Mouse (Mus musculus) heart, embryonic 12.5 days (tissue): ENCODE measurements at regions not wholly inside any gene's neighbourhood (a gene's known extent, or its start where the extent isn't known, plus 50 kb on each side); places are given as distances from the start of the nearest gene placed in this dataset.

Experiments
- ATAC-seq: fragments of 200-750 bp; cut with Nextera tagmentation; 2 replicates; pipeline ENCODE4 v1.8.0; 2017; ENCODE audit warnings: moderate TSS enrichment, moderate library complexity; ENCODE audit not compliant: insufficient number of reproducible peaks, low FRiP score
- H3K27ac ChIP-seq: fragments of 300-500 bp; sonication (generic); 2 replicates; pipeline ENCODE4 v1.5.1; 2016; ENCODE audit warnings: mild to moderate bottlenecking, moderate library complexity; ENCODE audit not compliant: poor library complexity, severe bottlenecking
- H3K27me3 ChIP-seq: fragments of 300-500 bp; sonication (generic); replicated peaks from 2 replicates; pipeline ENCODE4 v1.6.1; 2016; ENCODE audit warnings: mild to moderate bottlenecking, moderate library complexity
- H3K36me3 ChIP-seq: fragments of 300-500 bp; sonication (generic); 2 replicates; pipeline ENCODE4 v1.6.1; 2016; ENCODE audit warnings: mild to moderate bottlenecking, moderate library complexity
- H3K4me1 ChIP-seq: fragments of 300-500 bp; sonication (generic); replicated peaks from 2 replicates; pipeline ENCODE4 v1.6.1; 2016; ENCODE audit warnings: mild to moderate bottlenecking
- H3K4me2 ChIP-seq: fragments of 300-500 bp; sonication (generic); 2 replicates; pipeline ENCODE4 v1.6.1; 2016; ENCODE audit warnings: mild to moderate bottlenecking, moderate library complexity
- H3K4me3 ChIP-seq: fragments of 300-500 bp; sonication (generic); 2 replicates; pipeline ENCODE4 v1.5.1; 2016; ENCODE audit warnings: mild to moderate bottlenecking
- H3K9ac ChIP-seq: fragments of 300-500 bp; sonication (generic); 2 replicates; pipeline ENCODE4 v1.6.1; 2016; ENCODE audit warnings: mild to moderate bottlenecking, moderate library complexity
- H3K9me3 ChIP-seq: fragments of 300-500 bp; sonication (generic); replicated peaks from 2 replicates; pipeline ENCODE4 v1.6.1; 2016; ENCODE audit warnings: mild to moderate bottlenecking, moderate library complexity
- WGBS: fragments of 180-500 bp; shearing (Covaris S2); methylation state at CpG from one replicate; pipeline ENCODE4 v1.1.7; 2016; 5-methylcytosine and 5-hydroxymethylcytosine counted together

- no peak overlapping the region for H3K27ac ChIP-seq
- ATAC-seq = no peak
- H3K36me3 ChIP-seq = no peaks in the 10 kb centered on the region
Measured at GRCm38 (mm10) chr3:66683589-66684286, 297.5 kb upstream of the Rsrc1 start.

DNA sequence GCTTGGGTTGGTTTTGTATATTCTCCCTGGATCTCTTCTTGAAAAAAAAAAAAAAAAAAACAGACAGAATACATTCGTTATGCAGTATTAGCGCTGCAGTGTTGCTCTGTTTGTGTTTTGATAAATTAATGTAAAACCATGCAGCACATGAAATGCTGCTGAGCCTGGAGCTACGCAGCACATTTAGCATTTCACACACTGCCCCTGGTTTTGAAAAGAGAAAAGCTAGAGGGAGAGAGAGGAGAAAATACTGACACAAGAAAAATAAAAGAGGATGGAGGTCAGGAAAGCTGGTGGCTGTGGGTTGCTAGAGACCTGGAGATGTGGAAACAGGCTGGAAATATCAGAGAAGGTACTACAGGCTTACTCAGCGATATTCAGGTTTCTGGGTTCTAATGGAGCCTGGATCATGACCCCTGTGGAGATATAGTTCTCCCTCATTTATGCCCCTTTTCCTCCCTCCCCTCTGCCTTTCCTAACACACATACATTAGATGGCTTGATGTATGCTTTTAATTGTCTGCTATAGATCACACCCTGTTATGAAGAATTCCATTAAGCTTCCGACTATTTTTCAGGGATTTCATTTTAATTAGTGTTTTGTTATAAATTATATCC, 296.8 kb upstream of the Rsrc1 start:
- H3K9me3 ChIP-seq = no peaks in the 10 kb centered on the region
- no peaks in the 10 kb centered on the region for H3K4me1 ChIP-seq
- H3K27me3 ChIP-seq = no peaks in the 10 kb centered on the region
- no peak for ATAC-seq
- WGBS = 74% methylated on average over 5 of the region's 5 CpGs
- no peak overlapping the region for H3K27ac ChIP-seq
- no peak overlapping the region for H3K4me3 ChIP-seq
- H3K4me2 ChIP-seq = no peak overlapping the region
- H3K36me3 ChIP-seq = no peaks in the 10 kb centered on the region
- no peak overlapping the region for H3K9ac ChIP-seq

More at GRCm38 (mm10) chr3:66683589-66684286, 297.5 kb upstream of the Rsrc1 start:
- Histone ChIP-seq H3K27me3 (no peaks in the 10 kb centered on the region), H3K9ac (no peak overlapping the region), H3K4me1 (no peaks in the 10 kb centered on the region), H3K9me3 (no peaks in the 10 kb centered on the region), H3K4me3 (no peak overlapping the region), H3K4me2 (no peak overlapping the region)
- 64% methylated on average over 8 of the region's 8 CpGs for WGBS

DNA sequence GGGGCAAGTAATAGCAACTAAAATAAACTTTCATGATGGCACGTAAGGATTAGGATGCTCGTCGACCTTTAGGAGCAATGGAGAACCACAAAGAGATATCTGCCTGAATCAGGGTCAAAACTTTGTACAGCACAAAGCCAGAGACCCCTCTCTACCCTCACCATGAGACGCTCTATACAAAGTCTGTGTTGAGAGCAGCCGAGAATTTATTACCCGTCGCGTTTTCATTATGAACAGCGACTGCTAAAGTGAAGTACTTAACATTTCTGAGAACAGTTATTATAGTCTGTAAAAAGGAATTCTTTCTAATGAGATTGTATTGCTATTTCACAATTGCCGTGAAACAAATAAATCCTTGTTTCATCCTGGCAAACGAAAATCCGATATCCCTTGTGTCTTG, 296.1 kb upstream of the Rsrc1 start:
- 84% methylated on average over 12 of the region's 12 CpGs for WGBS

DNA sequence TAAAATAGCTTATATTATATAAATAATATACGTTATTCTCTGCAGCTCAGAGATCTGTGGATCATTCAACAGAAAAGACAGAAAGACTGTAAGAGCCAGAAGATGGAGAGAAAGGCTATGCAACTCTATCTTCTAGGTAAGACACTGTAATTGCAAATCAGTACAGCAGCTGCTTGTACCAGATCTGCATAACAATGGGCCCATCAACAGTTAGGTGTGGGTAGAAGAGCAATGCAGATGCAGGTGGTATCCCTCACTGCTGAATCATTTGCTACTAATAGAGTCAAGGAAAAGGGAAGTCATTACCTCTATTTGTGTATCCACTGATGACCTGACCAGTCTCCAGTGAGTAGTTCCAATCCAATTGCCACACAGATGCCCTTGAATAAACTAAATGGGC, 294.1 kb upstream of the Rsrc1 start:
- no peak overlapping the region for H3K4me3 ChIP-seq
- ATAC-seq = no peak
- WGBS = 67% methylated on average over 1 of the region's 1 CpGs

More for the DNA sequence above, 296.1 kb upstream of the Rsrc1 start:
- H3K27me3 ChIP-seq = no peaks in the 10 kb centered on the region
- no peak overlapping the region for H3K27ac ChIP-seq
- H3K4me3 ChIP-seq = no peak overlapping the region
- no peaks in the 10 kb centered on the region for H3K9me3 ChIP-seq
- ATAC-seq = no peak
- H3K36me3 ChIP-seq = no peaks in the 10 kb centered on the region
- no peaks in the 10 kb centered on the region for H3K4me1 ChIP-seq
- no peak overlapping the region for H3K4me2 ChIP-seq
- H3K9ac ChIP-seq = no peak overlapping the region

DNA sequence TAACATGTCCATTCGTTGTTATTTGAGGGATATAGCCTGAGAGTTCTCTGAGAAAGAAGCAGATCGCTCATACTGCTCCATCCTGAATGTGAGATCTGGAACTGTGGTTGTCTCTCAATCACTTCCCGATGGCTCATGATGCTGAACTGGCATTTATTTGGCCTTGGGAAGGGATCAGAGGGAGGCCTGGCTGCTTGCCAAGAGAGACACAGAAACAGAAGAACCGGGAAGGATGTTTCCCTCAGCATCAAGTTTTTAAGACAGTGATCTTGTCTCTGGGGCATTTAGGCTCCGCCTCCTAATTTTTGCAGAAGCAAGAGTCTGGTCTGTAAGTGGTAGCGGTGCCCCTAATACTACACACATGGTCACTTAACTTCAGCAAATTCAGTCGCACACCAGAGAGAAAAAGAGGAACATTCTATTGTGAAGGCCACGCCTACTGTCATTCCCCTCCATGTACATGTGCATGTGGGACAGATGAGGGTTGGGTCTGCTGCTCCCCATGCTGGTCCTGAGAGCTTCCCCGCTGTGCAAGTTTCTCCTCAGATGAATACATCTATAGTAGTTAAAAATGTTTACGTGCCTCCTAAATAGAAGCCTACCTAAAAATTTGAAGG, 290.2 kb upstream of the Rsrc1 start:
- H3K27me3 ChIP-seq = no peaks in the 10 kb centered on the region
- H3K4me1 ChIP-seq = no peaks in the 10 kb centered on the region
- H3K4me2 ChIP-seq = no peak overlapping the region
- H3K27ac ChIP-seq = no peak overlapping the region
- no peak for ATAC-seq
- no peak overlapping the region for H3K4me3 ChIP-seq
- H3K36me3 ChIP-seq = no peaks in the 10 kb centered on the region
- WGBS = 79% methylated on average over 10 of the region's 10 CpGs
- no peak overlapping the region for H3K9ac ChIP-seq
- 0 out of 2 replicates have a peak, but pooled peaks cover 3% of the 10 kb centered on the region for H3K9me3 ChIP-seq

More for the DNA sequence above, 294.1 kb upstream of the Rsrc1 start:
- Histone ChIP-seq H3K9me3 (no peaks in the 10 kb centered on the region), H3K4me1 (no peaks in the 10 kb centered on the region), H3K36me3 (no peaks in the 10 kb centered on the region), H3K27ac (no peak overlapping the region), H3K27me3 (no peaks in the 10 kb centered on the region), H3K9ac (no peak overlapping the region), H3K4me2 (no peak overlapping the region)

GRCm38 (mm10) chr3:66695125-66695524, 286.1 kb upstream of the Rsrc1 start:
- no peak for ATAC-seq
- 0 out of 2 replicates have a peak, but pooled peaks cover 3% of the 10 kb centered on the region for H3K9me3 ChIP-seq
- no peak overlapping the region for H3K27ac ChIP-seq
- H3K4me1 ChIP-seq = no peaks in the 10 kb centered on the region; the same call in 1 of the 2 replicates
- H3K9ac ChIP-seq = no peak overlapping the region
- no peaks in the 10 kb centered on the region for H3K36me3 ChIP-seq
- H3K4me3 ChIP-seq = no peak overlapping the region
- H3K27me3 ChIP-seq = no peaks in the 10 kb centered on the region
- no peak overlapping the region for H3K4me2 ChIP-seq
- 85% methylated on average over 2 of the region's 2 CpGs for WGBS

DNA sequence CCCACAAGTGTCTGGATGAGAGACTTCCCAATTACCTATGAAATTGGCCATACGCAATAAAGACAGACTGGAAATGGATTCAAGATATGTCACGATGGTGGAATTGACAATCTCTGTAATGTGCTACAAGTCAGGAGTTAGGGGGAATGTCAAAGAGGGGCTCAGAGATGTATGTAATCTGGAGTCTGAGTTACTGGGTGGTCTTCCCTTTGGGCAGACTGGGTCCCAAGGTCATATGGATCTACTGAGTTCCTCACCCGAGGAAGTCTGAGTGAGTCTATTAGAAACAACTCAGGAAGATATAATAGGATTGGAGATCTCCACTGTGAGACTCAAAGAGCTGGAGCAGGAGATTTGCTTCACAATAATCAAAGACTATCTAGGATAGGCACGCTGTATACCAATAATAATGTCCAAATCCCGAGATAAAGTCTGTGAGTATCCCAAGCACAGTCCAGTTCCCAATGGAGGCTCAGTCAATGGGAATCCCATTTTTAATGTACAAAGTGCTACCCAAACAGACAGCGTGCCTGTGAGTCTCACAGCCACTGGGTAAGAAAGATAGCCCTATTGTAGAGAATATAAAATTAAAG, 285.4 kb upstream of the Rsrc1 start:
- Histone ChIP-seq H3K27me3 (no peaks in the 10 kb centered on the region), H3K36me3 (no peaks in the 10 kb centered on the region), H3K27ac (no peak overlapping the region), H3K9me3 (0 out of 2 replicates have a peak, but pooled peaks cover 3% of the 10 kb centered on the region), H3K9ac (no peak overlapping the region), H3K4me1 (no peaks in the 10 kb centered on the region; the same call in 1 of the 2 replicates), H3K4me2 (no peak overlapping the region), H3K4me3 (no peak overlapping the region)
- ATAC-seq = no peak
- 87% methylated on average over 6 of the region's 6 CpGs for WGBS

DNA sequence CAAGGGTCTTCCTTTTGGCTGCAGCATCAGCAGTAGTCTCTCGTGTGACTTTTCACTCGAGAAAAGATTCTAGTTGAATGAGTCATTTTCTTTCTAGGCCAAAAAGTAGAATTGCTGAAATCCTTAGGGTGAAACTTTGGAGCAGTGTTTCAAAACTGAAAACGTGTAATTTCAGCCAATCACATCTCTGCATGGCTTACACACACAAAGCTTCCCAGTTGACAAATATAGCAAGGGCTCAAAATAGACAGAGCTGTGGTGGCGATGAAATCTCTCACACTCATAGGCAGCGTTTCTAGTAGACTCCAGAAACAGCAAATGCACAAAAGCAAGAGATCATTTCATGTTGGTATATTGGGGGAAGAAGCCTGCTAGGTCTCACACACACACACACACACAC, 283.1 kb upstream of the Rsrc1 start:
- Histone ChIP-seq H3K9ac (no peak overlapping the region), H3K4me2 (no peak overlapping the region), H3K27me3 (no peaks in the 10 kb centered on the region), H3K4me3 (no peak overlapping the region), H3K27ac (no peak overlapping the region), H3K9me3 (0 out of 2 replicates have a peak, but pooled peaks cover 3% of the 10 kb centered on the region), H3K36me3 (no peaks in the 10 kb centered on the region), H3K4me1 (no peaks in the 10 kb centered on the region; the same call in 1 of the 2 replicates)
- 41% methylated on average over 5 of the region's 5 CpGs for WGBS
- no peak for ATAC-seq

DNA sequence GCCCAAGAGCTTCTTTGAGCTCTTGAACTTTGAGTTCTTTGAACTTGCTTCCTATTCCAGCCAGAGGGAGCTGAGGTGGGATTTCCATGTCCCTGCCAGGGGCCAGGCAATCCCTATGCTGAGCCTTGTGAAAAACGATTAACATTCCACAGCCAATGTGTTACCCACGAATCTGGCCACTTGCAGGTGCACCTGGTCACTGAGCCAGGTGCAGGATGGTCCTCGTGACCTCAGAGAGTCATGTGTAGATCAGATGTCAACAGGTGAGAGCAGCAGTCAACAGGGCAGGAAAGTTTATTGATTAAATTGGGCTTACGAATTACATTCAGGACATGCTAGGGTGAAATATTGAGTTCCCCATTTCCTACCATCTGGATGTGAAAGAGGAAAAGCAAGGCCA, 275.4 kb upstream of the Rsrc1 start:
- no peaks in the 10 kb centered on the region for H3K9me3 ChIP-seq
- H3K9ac ChIP-seq = no peak overlapping the region
- H3K4me3 ChIP-seq = no peak overlapping the region
- 70% methylated on average over 4 of the region's 4 CpGs for WGBS
- no peak for ATAC-seq
- H3K36me3 ChIP-seq = no peaks in the 10 kb centered on the region
- no peak overlapping the region for H3K27ac ChIP-seq
- no peaks in the 10 kb centered on the region for H3K4me1 ChIP-seq
- H3K27me3 ChIP-seq = no peaks in the 10 kb centered on the region
- H3K4me2 ChIP-seq = no peak overlapping the region

DNA sequence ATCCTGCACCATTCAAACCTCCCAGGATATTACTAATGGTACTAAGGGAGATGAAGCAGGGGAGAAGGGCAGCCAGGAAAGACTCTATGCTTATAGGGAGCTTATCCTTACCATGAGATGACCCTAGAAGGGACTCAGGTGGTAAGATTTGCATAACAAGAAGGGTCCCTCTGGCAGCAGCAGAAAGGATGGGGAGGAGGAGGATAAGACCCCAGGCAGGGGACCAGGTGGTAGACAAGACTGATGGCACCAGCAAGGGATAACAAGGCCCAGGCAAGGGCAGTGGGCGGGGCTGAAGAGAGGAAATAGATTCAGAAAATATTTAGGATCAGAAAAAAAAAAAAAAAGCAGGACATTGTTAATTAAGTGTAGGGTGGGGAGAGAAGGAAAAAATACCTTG, 245.7 kb upstream of the Rsrc1 start:
- no peak for ATAC-seq
- Histone ChIP-seq H3K4me3 (no peak overlapping the region), H3K9me3 (no peaks in the 10 kb centered on the region), H3K9ac (no peak overlapping the region), H3K27ac (no peak overlapping the region), H3K27me3 (no peaks in the 10 kb centered on the region), H3K4me2 (no peak overlapping the region), H3K36me3 (no peaks in the 10 kb centered on the region), H3K4me1 (peaks cover 8% of the 10 kb centered on the region; the same call in 1 of the 2 replicates)
- WGBS = 80% methylated on average over 1 of the region's 1 CpGs
